Mouse (Mus musculus): ENCODE data around the gene Ddx54. TPM values are rescaled to one million over a fixed set of nuclear protein-coding genes. Genes with fewer than 3 reads are reported as not detected.

Ddx54 gene
- polyA plus RNA-seq, 1 experiment from 2014 or later: 46.5 TPM

GRCm38 (mm10) chr5:120586741-120587615 lies 25.6 kb upstream of the Ddx54 start:
- H3K27ac ChIP-seq: no peak overlapping the region
- H3K4me1 ChIP-seq: peaks cover 29% of the 10 kb centered on the region
- no peaks in the 10 kb centered on the region for H3K27me3 ChIP-seq
- H3K9ac ChIP-seq: peak overlapping the region; percentile 89
- peaks cover 29% of the 10 kb centered on the region for H3K36me3 ChIP-seq
- H3K4me2 ChIP-seq (replicated peaks): peak overlapping the region; percentile 97
- 16% methylated on average over 17 of the region's 17 CpGs for WGBS
- H3K4me3 ChIP-seq: peak overlapping the region; percentile 83
- no peaks in the 10 kb centered on the region for H3K9me3 ChIP-seq
- no peak for ATAC-seq (ENCODE audit: low FRiP score, low read depth)

DNA sequence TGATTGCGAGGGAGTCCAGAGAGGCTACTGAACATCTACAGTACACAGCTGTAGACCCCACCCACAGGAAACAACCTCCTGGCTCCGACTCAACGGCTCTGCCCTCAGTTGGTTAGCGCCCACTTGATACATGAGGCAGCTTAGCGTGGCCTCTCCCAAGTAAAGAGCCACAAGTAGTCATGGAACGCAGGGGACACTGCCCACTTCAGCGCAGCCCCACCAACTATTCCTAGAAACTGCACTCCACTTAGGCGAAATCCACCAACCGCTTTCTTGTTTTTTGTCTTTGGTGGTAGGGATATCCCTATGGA lies 25.0 kb upstream of the Ddx54 start:
- Histone ChIP-seq H3K27me3 (no peaks in the 10 kb centered on the region), H3K4me2 (replicated peaks) (peak overlapping the region; percentile 97), H3K9ac (peak overlapping the region; percentile 89), H3K27ac (0 out of 2 replicates have a peak overlapping the region, but pooled peaks have one; percentile 61), H3K36me3 (peaks cover 26% of the 10 kb centered on the region), H3K4me1 (peaks cover 29% of the 10 kb centered on the region), H3K4me3 (peak overlapping the region; percentile 83), H3K9me3 (no peaks in the 10 kb centered on the region)
- 25% methylated on average over 9 of the region's 9 CpGs for whole genome bisulfite sequencing
- ATAC-seq (ENCODE audit: low FRiP score, low read depth): no peak

DNA sequence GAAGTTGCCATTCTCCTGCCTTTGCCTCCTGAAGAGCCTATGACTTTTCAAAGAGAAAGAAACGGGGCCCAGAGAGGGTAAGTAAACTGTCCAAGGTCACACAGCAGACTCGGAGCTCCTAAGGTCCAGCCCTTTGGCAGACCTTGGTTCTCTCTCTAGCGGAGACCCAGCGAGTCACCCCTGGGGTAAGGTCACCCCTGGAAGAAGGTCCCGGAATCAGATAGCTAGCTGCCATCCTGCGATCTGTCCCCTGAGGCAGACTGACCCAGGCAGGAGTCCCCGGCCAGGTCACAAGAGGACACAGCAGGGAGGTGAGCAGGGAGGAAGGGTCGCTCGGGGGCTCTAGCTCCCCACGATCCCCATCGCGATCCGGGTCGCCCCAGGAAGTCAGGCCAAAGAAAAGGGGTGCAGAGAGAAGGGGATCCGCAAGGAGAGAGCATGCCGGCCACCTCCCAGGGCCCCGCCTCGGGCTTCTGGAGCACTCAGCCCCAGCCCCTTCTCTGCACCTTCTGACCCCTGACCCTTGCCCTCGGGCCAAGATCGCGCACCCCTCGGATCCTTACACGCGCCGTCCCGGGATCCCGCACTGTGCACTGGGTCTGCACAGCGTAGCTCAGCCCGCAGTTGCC lies 24.5 kb upstream of the Ddx54 start:
- peak overlapping the region; percentile 97 for H3K4me2 ChIP-seq (replicated peaks)
- H3K27ac ChIP-seq: peak overlapping the region; percentile 61; the same call in 1 of the 2 replicates
- no peak for ATAC-seq (ENCODE audit: low FRiP score, low read depth)
- peaks cover 21% of the 10 kb centered on the region for H3K36me3 ChIP-seq
- H3K27me3 ChIP-seq: no peaks in the 10 kb centered on the region
- H3K9me3 ChIP-seq: no peaks in the 10 kb centered on the region
- peaks cover 29% of the 10 kb centered on the region for H3K4me1 ChIP-seq
- peak overlapping the region; percentile 89 for H3K9ac ChIP-seq
- peak overlapping the region; percentile 83 for H3K4me3 ChIP-seq
- WGBS: 2% methylated on average over 29 of the region's 29 CpGs

- peaks cover 15% of the 10 kb centered on the region for H3K36me3 ChIP-seq
- peak within 1 kb of the TSS; percentile 89 for H3K9ac ChIP-seq
- peak; percentile 99 for ATAC-seq (ENCODE audit: low FRiP score, low read depth)
- peaks cover 29% of the 10 kb centered on the region for H3K4me1 ChIP-seq
- 0% methylated on average over 35 of the region's 35 CpGs for WGBS
- H3K9me3 ChIP-seq: no peaks in the 10 kb centered on the region
- H3K27ac ChIP-seq: peak within 1 kb of the TSS; percentile 61; the same call in 1 of the 2 replicates
- no peaks in the 10 kb centered on the region for H3K27me3 ChIP-seq
- peak within 1 kb of the TSS; percentile 97 for H3K4me2 ChIP-seq (replicated peaks)
- peak within 1 kb of the TSS; percentile 83 for H3K4me3 ChIP-seq
These were observed 23.9 kb upstream of the Ddx54 start, which contains the start of the genes Tpcn1 and Iqcd for GRCm38 (mm10) chr5:120588569-120589094. Gene Tpcn1 (minus strand): TSS chr5:120588673. Gene Iqcd (plus strand): TSS chr5:120589016.

DNA sequence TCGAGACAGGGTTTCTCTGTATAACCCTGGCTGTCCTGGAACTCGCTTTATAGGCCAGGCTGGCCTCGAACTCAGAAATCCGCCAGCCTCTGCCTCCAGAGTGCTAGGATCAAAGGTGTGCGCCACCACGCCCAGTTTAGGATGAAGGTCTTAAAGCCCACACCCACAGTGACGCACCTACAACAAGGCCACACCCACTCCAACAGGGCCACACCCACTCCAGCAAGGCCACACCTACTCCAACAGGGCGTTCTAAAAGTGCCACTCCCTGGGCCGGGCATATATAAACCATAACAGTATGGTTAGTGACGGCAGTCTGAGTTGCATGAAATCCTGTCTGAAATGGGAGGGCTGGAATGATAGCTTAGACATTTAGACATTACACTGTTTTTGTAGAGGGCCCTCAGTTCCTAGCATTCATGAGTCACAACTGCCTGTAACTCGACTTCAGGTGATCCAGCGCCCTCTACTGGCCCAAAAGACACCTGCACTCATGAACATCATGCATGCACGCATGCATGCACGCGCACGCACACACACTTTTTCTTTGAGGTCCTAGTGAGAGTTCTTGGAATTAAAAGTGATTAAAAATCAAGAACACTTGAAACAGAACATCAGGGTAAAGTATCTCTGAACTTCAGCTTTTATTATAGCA lies 22.1 kb upstream of the Ddx54 start:
- 74% methylated on average over 16 of the region's 16 CpGs for WGBS

GRCm38 (mm10) chr5:120592141-120592540 lies 20.4 kb upstream of the Ddx54 start:
- WGBS: 68% methylated on average over 7 of the region's 7 CpGs
- no peaks in the 10 kb centered on the region for H3K9me3 ChIP-seq
- H3K36me3 ChIP-seq: no peaks in the 10 kb centered on the region
- no peaks in the 10 kb centered on the region for H3K27me3 ChIP-seq
- no peak overlapping the region for H3K4me2 ChIP-seq (replicated peaks)
- peaks cover 13% of the 10 kb centered on the region for H3K4me1 ChIP-seq
- no peak overlapping the region for H3K4me3 ChIP-seq
- no peak overlapping the region for H3K27ac ChIP-seq
- ATAC-seq (ENCODE audit: low FRiP score, low read depth): no peak
- H3K9ac ChIP-seq: no peak overlapping the region

More for the DNA sequence above, 22.1 kb upstream of the Ddx54 start:
- Histone ChIP-seq H3K4me3 (no peak overlapping the region), H3K27me3 (no peaks in the 10 kb centered on the region), H3K36me3 (no peaks in the 10 kb centered on the region), H3K9me3 (no peaks in the 10 kb centered on the region), H3K9ac (no peak overlapping the region), H3K4me2 (replicated peaks) (no peak overlapping the region), H3K27ac (no peak overlapping the region), H3K4me1 (peaks cover 24% of the 10 kb centered on the region)
- no peak for ATAC-seq (ENCODE audit: low FRiP score, low read depth)

- no peak for ATAC-seq (ENCODE audit: low FRiP score, low read depth)
- Histone ChIP-seq H3K4me3 (no peak overlapping the region), H3K36me3 (no peaks in the 10 kb centered on the region), H3K4me2 (replicated peaks) (no peak overlapping the region), H3K9me3 (no peaks in the 10 kb centered on the region), H3K27me3 (no peaks in the 10 kb centered on the region), H3K27ac (no peak overlapping the region), H3K4me1 (no peaks in the 10 kb centered on the region), H3K9ac (no peak overlapping the region)
- 88% methylated on average over 6 of the region's 6 CpGs for WGBS
These were observed 18.1 kb upstream of the Ddx54 start for GRCm38 (mm10) chr5:120594485-120594884.

- no peaks in the 10 kb centered on the region for H3K4me1 ChIP-seq
- no peak overlapping the region for H3K4me3 ChIP-seq
- H3K27me3 ChIP-seq: no peaks in the 10 kb centered on the region
- no peak overlapping the region for H3K4me2 ChIP-seq (replicated peaks)
- H3K9ac ChIP-seq: no peak overlapping the region
- no peak for ATAC-seq (ENCODE audit: low FRiP score, low read depth)
- H3K36me3 ChIP-seq: no peaks in the 10 kb centered on the region
- H3K27ac ChIP-seq: no peak overlapping the region
- WGBS: 99% methylated on average over 6 of the region's 6 CpGs
- H3K9me3 ChIP-seq: no peaks in the 10 kb centered on the region
These were observed 12.9 kb upstream of the Ddx54 start for GRCm38 (mm10) chr5:120599625-120600024.

DNA sequence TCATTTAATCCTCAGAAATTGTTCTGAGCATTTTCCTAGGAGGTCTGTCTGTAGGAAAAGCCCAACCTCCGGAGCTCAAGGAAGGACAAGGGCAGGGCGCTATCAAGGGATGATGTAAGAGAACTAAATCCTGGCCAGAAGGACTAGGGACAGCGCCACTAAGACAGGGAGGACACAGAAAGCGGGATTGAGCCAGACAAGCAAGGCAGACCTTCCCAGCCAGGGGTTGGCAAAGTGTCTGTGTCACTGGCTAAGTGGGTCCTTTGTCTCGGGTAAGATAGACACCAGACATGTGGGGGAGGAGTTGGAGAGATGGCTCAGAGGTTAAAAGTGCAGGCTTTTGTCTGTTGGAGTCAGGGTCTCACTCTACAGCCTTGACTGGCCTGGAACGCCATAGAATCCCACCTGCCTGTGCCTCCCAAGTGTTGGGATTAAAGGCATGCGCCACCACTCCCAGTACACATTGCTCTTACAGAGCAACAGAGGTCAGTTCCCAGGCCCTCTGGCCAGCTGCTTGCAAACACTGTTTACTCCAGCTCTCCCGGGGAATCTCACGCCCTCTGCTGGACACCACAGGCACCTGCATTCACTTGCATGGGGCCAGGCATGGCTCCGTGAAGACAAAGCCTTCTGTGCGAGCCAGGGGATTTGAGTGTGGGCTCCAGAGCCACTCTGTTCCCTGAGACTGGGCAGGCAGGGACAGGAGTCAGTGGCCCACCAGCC lies 11.4 kb upstream of the Ddx54 start:
- no peak for ATAC-seq (ENCODE audit: low FRiP score, low read depth)
- 64% methylated on average over 11 of the region's 11 CpGs for WGBS
- H3K27ac ChIP-seq: no peak overlapping the region

DNA sequence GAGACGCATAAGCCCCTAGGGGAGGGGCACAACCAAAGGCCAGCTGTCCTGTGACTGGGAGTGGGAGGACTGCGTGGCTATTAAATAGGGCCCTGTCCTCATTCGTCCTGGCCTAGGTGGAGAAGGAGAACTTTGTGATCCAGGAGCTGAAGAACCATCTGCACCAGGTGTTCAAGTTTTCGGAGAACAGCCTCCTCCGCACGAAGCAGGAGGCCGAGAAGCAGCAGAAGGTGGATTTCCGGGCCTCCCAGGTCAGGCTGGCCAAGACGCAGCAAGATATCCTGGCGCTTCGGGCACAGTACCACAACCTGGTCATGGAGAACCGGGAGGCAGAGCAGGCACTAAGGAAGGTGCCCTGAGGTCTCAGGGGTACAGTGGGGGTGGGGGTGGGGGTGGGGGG lies 10.3 kb upstream of the Ddx54 start:
- Histone ChIP-seq H3K9me3 (no peaks in the 10 kb centered on the region), H3K4me1 (peaks cover 5% of the 10 kb centered on the region; the same call in 1 of the 2 replicates), H3K27ac (no peak overlapping the region), H3K4me2 (replicated peaks) (no peak overlapping the region), H3K9ac (no peak overlapping the region), H3K27me3 (no peaks in the 10 kb centered on the region), H3K36me3 (peaks cover 4% of the 10 kb centered on the region), H3K4me3 (no peak overlapping the region)
- WGBS: 84% methylated on average over 12 of the region's 12 CpGs
- ATAC-seq (ENCODE audit: low FRiP score, low read depth): no peak

More for the DNA sequence above, 11.4 kb upstream of the Ddx54 start:
- H3K4me3 ChIP-seq: no peak overlapping the region
- H3K9ac ChIP-seq: no peak overlapping the region
- H3K27me3 ChIP-seq: no peaks in the 10 kb centered on the region
- H3K4me1 ChIP-seq: peaks cover 5% of the 10 kb centered on the region; the same call in 1 of the 2 replicates
- H3K4me2 ChIP-seq (replicated peaks): no peak overlapping the region
- no peaks in the 10 kb centered on the region for H3K36me3 ChIP-seq
- no peaks in the 10 kb centered on the region for H3K9me3 ChIP-seq

GRCm38 (mm10) chr5:120603515-120603914 lies 9.0 kb upstream of the Ddx54 start:
- Histone ChIP-seq H3K36me3 (peaks cover 13% of the 10 kb centered on the region), H3K27me3 (no peaks in the 10 kb centered on the region), H3K27ac (no peak overlapping the region), H3K4me2 (replicated peaks) (no peak overlapping the region), H3K9ac (no peak overlapping the region), H3K4me1 (peaks cover 5% of the 10 kb centered on the region; the same call in 1 of the 2 replicates), H3K4me3 (no peak overlapping the region), H3K9me3 (no peaks in the 10 kb centered on the region)
- WGBS: 65% methylated on average over 7 of the region's 7 CpGs
- no peak for ATAC-seq (ENCODE audit: low FRiP score, low read depth)
